Mouse (Mus musculus) midbrain, embryonic 13.5 days (tissue): ENCODE measurements around the gene Trim15. TPM values are rescaled to one million over a fixed set of nuclear protein-coding genes. Genes with fewer than 3 reads are reported as not detected.
"Not testable (repeated sequence)": the region's sequence is repeated elsewhere in the genome, so short reads cannot be mapped to it uniquely, and the experiment has no call there.

ENCODE experiments used
- ATAC-seq: fragments of 200-750 bp; cut with Nextera tagmentation; 2 replicates; pipeline ENCODE4 v1.8.0; 2017; ENCODE audit warnings: mild to moderate bottlenecking, moderate TSS enrichment, moderate library complexity
- H3K27ac ChIP-seq: fragments of 300-500 bp; sonication (generic); 2 replicates; pipeline ENCODE4 v1.5.1; 2015; ENCODE audit warnings: inconsistent platforms, mild to moderate bottlenecking, moderate library complexity
- H3K27me3 ChIP-seq: fragments of 300-500 bp; sonication (generic); 2 replicates; pipeline ENCODE4 v1.6.1; 2015; ENCODE audit warnings: mild to moderate bottlenecking, inconsistent platforms
- H3K36me3 ChIP-seq: fragments of 300-500 bp; sonication (generic); 2 replicates; pipeline ENCODE4 v1.6.1; 2015; ENCODE audit warnings: mild to moderate bottlenecking, inconsistent platforms
- H3K4me1 ChIP-seq: fragments of 300-500 bp; sonication (generic); replicated peaks from 2 replicates; pipeline ENCODE4 v1.6.1; 2015; ENCODE audit warnings: inconsistent platforms
- H3K4me2 ChIP-seq: fragments of 300-500 bp; sonication (generic); replicated peaks from 2 replicates; pipeline ENCODE4 v1.6.1; 2015; ENCODE audit warnings: moderate library complexity, mild to moderate bottlenecking, inconsistent platforms
- H3K4me3 ChIP-seq: fragments of 300-500 bp; sonication (generic); replicated peaks from 2 replicates; pipeline ENCODE4 v1.5.1; 2015; ENCODE audit warnings: mild to moderate bottlenecking, inconsistent platforms
- H3K9ac ChIP-seq: fragments of 300-500 bp; sonication (generic); replicated peaks from 2 replicates; pipeline ENCODE4 v1.6.1; 2015; ENCODE audit warnings: mild to moderate bottlenecking, inconsistent platforms
- H3K9me3 ChIP-seq: fragments of 300-500 bp; sonication (generic); 2 replicates; pipeline ENCODE4 v1.6.1; 2016; ENCODE audit warnings: mild to moderate bottlenecking, inconsistent platforms
- WGBS: fragments of 180-500 bp; shearing (Covaris S2); methylation state at CpG from one replicate; pipeline ENCODE4 v1.1.7; 2015; 5-methylcytosine and 5-hydroxymethylcytosine counted together
- polyA plus RNA-seq: library from polyadenylated mRNA; unstranded; fragments of >200 nt; fragmentation: Nextera tagmentation; extraction: Ambion mirVana; gene quantifications from 2 replicates; pipeline ENCODE4 v1.2.1, GENCODE M21; 2015

Trim15 gene
- polyA plus RNA-seq, 1 experiment from 2014 or later, result 0.58 TPM

- Histone ChIP-seq H3K27me3 (0 out of 2 replicates have a peak, but pooled peaks cover under 1% of the 10 kb centered on the region), H3K4me1 (peaks cover 26% of the 10 kb centered on the region), H3K36me3 (no peaks in the 10 kb centered on the region), H3K4me3 (no peak overlapping the region), H3K27ac (no peak overlapping the region), H3K4me2 (no peak overlapping the region), H3K9ac (no peak overlapping the region), H3K9me3 (no peaks in the 10 kb centered on the region)
- no peak for ATAC-seq
- WGBS, result 90% methylated on average over 5 of the region's 5 CpGs
Measured at GRCm38 (mm10) chr17:36839001-36839400, 28.0 kb downstream of the Trim15 start.

GRCm38 (mm10) chr17:36836874-36837647 lies 29.9 kb downstream of the Trim15 start, which contains the start of gene Trim26:
Gene Trim26 (plus strand): TSS chr17:36837134.
- Histone ChIP-seq H3K9me3 (no peaks in the 10 kb centered on the region), H3K27ac (peak within 1 kb of the TSS; percentile 91), H3K36me3 (no peaks in the 10 kb centered on the region), H3K9ac (peak within 1 kb of the TSS; percentile 86), H3K4me2 (peak within 1 kb of the TSS; percentile 62), H3K4me1 (peaks cover 26% of the 10 kb centered on the region), H3K4me3 (peak within 1 kb of the TSS; percentile 71), H3K27me3 (0 out of 2 replicates have a peak, but pooled peaks cover 3% of the 10 kb centered on the region)
- under 1% methylated on average over 57 of the region's 58 CpGs for WGBS
- ATAC-seq, result peak; percentile 99

GRCm38 (mm10) chr17:36836427-36836812 lies 30.6 kb downstream of the Trim15 start:
- Histone ChIP-seq H3K27me3 (0 out of 2 replicates have a peak, but pooled peaks cover 3% of the 10 kb centered on the region), H3K27ac (peak overlapping the region; percentile 91; the same call in 1 of the 2 replicates), H3K4me3 (peak overlapping the region; percentile 71), H3K36me3 (no peaks in the 10 kb centered on the region), H3K4me1 (peaks cover 26% of the 10 kb centered on the region), H3K9ac (peak overlapping the region; percentile 59), H3K4me2 (peak overlapping the region; percentile 62), H3K9me3 (no peaks in the 10 kb centered on the region)
- ATAC-seq, result peak; percentile 28
- 9% methylated on average over 3 of the region's 3 CpGs for whole genome bisulfite sequencing

- no peaks in the 10 kb centered on the region for H3K9me3 ChIP-seq
- peak overlapping the region; percentile 62 for H3K4me2 ChIP-seq
- H3K27ac ChIP-seq, result no peak overlapping the region; the same call in 1 of the 2 replicates
- H3K4me1 ChIP-seq, result peaks cover 26% of the 10 kb centered on the region
- 39% methylated on average over 12 of the region's 12 CpGs for WGBS
- no peaks in the 10 kb centered on the region for H3K36me3 ChIP-seq
- ATAC-seq, result no peak
- no peak overlapping the region for H3K9ac ChIP-seq
- peak overlapping the region; percentile 71; the same call in 1 of the 2 replicates for H3K4me3 ChIP-seq
- H3K27me3 ChIP-seq, result 0 out of 2 replicates have a peak, but pooled peaks cover 3% of the 10 kb centered on the region
Measured at GRCm38 (mm10) chr17:36835591-36836426, 31.2 kb downstream of the Trim15 start.

GRCm38 (mm10) chr17:36832694-36833093 lies 34.3 kb downstream of the Trim15 start:
- WGBS, result 54% methylated on average over 4 of the region's 4 CpGs
- Histone ChIP-seq H3K4me1 (peaks cover 11% of the 10 kb centered on the region), H3K27ac (no peak overlapping the region), H3K9ac (no peak overlapping the region), H3K36me3 (no peaks in the 10 kb centered on the region), H3K4me2 (no peak overlapping the region), H3K27me3 (0 out of 2 replicates have a peak, but pooled peaks cover 3% of the 10 kb centered on the region), H3K4me3 (no peak overlapping the region), H3K9me3 (no peaks in the 10 kb centered on the region)
- no peak for ATAC-seq

GRCm38 (mm10) chr17:36830470-36830869 lies 36.5 kb downstream of the Trim15 start:
- Histone ChIP-seq H3K4me3 (no peak overlapping the region), H3K27ac (no peak overlapping the region), H3K4me2 (no peak overlapping the region), H3K9ac (no peak overlapping the region), H3K36me3 (no peaks in the 10 kb centered on the region), H3K27me3 (0 out of 2 replicates have a peak, but pooled peaks cover 3% of the 10 kb centered on the region), H3K4me1 (no peaks in the 10 kb centered on the region), H3K9me3 (no peaks in the 10 kb centered on the region)
- WGBS, result 78% methylated on average over 3 of the region's 3 CpGs
- no peak for ATAC-seq

GRCm38 (mm10) chr17:36828488-36828887 lies 38.5 kb downstream of the Trim15 start:
- Histone ChIP-seq H3K36me3 (no peaks in the 10 kb centered on the region), H3K4me1 (no peaks in the 10 kb centered on the region), H3K4me2 (no peak overlapping the region), H3K4me3 (no peak overlapping the region), H3K9ac (no peak overlapping the region), H3K9me3 (no peaks in the 10 kb centered on the region), H3K27ac (no peak overlapping the region), H3K27me3 (no peaks in the 10 kb centered on the region)
- no peak for ATAC-seq
- 82% methylated on average over 2 of the region's 2 CpGs for WGBS

- not testable (repeated sequence) for H3K4me1 ChIP-seq, H3K27me3 ChIP-seq, H3K9me3 ChIP-seq, H3K4me2 ChIP-seq, H3K27ac ChIP-seq, H3K4me3 ChIP-seq, H3K9ac ChIP-seq, H3K36me3 ChIP-seq
- WGBS, result 19% methylated on average over 5 of the region's 5 CpGs
- peak; percentile 83 for ATAC-seq
Measured at GRCm38 (mm10) chr17:36826002-36826401, 41.0 kb downstream of the Trim15 start.

- WGBS, result 25% methylated on average over 4 of the region's 4 CpGs
- H3K4me3 ChIP-seq, result no peak overlapping the region
- no peaks in the 10 kb centered on the region for H3K4me1 ChIP-seq
- no peaks in the 10 kb centered on the region for H3K27me3 ChIP-seq
- no peaks in the 10 kb centered on the region for H3K9me3 ChIP-seq
- no peak overlapping the region for H3K27ac ChIP-seq
- H3K9ac ChIP-seq, result no peak overlapping the region
- H3K36me3 ChIP-seq, result no peaks in the 10 kb centered on the region
- no peak overlapping the region for H3K4me2 ChIP-seq
- peak; percentile 65; the same call in 1 of the 2 replicates for ATAC-seq
Measured at GRCm38 (mm10) chr17:36825525-36825924, 41.5 kb downstream of the Trim15 start.

GRCm38 (mm10) chr17:36824005-36824404 lies 43.0 kb downstream of the Trim15 start:
- Histone ChIP-seq H3K9me3 (no peaks in the 10 kb centered on the region), H3K27ac (no peak overlapping the region), H3K4me2 (no peak overlapping the region), H3K9ac (no peak overlapping the region), H3K27me3 (no peaks in the 10 kb centered on the region), H3K36me3 (no peaks in the 10 kb centered on the region), H3K4me1 (no peaks in the 10 kb centered on the region), H3K4me3 (no peak overlapping the region)
- ATAC-seq, result peak; percentile 35

- no peak within 1 kb of the TSS for H3K9ac ChIP-seq
- no peaks in the 10 kb centered on the region for H3K9me3 ChIP-seq
- no peaks in the 10 kb centered on the region for H3K36me3 ChIP-seq
- H3K27me3 ChIP-seq, result no peaks in the 10 kb centered on the region
- H3K4me1 ChIP-seq, result no peaks in the 10 kb centered on the region
- H3K27ac ChIP-seq, result no peak within 1 kb of the TSS
- H3K4me3 ChIP-seq, result no peak within 1 kb of the TSS
- ATAC-seq, result no peak
- no peak within 1 kb of the TSS for H3K4me2 ChIP-seq
Measured at GRCm38 (mm10) chr17:36811871-36812270, 55.1 kb downstream of the Trim15 start, which contains the start of gene H2-M10.6. Gene H2-M10.6 (plus strand): TSS chr17:36812171.
